Mouse (Mus musculus) ovary, adult 18-20 months (tissue): ENCODE measurements around the gene Nploc4.

Source experiments
- DNase-seq: peaks from one replicate; pipeline ENCODE4 v3.0.0; 2022; ENCODE audit warnings: low spot score, mixed read lengths

Nploc4 gene

GRCm38 (mm10) chr11:120341661-120342060 lies 95.8 kb downstream of the Nploc4 start:
- DNase-seq, result no peak

GRCm38 (mm10) chr11:120339978-120340513 lies 97.5 kb downstream of the Nploc4 start:
- DNase-seq, result no peak

- no peak for DNase-seq
These were observed 98.7 kb downstream of the Nploc4 start for GRCm38 (mm10) chr11:120338786-120339185.

GRCm38 (mm10) chr11:120337447-120337846 lies 100.1 kb downstream of the Nploc4 start:
- no peak for DNase-seq

GRCm38 (mm10) chr11:120335431-120336021 lies 102.0 kb downstream of the Nploc4 start:
- DNase-seq, result no peak
